Mouse (Mus musculus): ENCODE measurements around the gene Nell2.
A peak's percentile ranks its signal among the peaks of the same experiment; 100 is the strongest.

The Nell2 gene

DNA sequence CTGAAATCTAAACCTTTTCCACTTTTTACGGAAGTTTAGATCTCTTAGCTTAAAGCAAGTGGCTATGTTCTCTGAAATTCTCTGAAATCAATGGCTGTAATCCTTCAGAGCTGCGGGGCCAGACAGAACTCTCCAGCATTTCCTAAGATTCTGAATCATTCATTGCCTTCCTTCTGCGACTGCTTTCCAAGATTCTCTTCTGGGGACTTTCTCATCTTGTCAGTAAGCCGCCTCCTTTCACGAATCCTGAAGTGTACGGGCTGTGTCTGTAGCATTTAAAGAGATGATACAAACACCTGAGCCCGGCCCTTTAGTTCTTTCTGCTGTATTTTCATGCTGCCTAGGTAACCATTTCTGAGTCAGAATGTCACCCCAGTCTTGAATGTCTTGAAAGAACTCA, 428.2 kb downstream of the Nell2 start:
- no peak for DNase-seq (ENCODE audit: low spot score)

GRCm38 (mm10) chr15:95085962-95086361, 442.4 kb downstream of the Nell2 start:
- DNase-seq (ENCODE audit: low spot score) = no peak

DNA sequence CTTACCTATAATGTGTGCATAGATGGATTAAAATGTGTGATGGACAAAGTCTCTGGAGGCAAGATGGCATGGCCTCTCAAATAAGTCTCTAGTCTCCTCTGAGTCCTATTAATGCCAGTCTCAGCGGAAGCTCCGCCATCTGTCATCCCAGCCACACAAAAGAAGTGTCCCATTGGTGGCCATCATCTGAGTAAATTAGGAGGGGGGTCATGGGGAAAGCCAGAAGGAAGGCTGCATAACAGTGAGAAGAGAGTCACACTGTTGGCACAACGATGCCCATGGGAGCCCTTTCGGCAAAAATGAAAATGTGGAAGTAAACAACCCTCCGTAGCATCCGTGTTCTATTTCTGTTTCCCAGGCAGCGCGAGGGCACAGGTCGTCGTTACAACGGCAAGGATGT, 446.7 kb downstream of the Nell2 start:
- no peak for DNase-seq (ENCODE audit: low spot score)

DNA sequence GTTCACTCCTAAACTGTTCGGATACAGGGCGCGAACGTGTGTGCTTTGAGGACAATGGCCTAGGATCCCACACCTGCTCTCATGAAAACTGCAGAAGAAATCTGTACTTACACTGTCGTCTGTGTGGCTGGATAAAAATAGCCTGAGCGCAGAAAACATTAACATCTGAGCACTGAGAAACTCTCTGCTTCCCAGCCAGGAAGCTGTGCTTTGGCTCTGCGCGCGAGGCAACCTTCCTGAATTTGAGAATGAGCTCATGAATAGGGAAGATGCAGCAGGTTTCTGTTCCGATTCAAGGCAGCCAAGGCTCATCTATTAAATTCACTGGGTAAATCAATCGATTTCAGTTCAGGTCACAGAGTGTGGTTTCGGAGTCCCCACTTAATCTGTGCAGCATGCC, 453.0 kb downstream of the Nell2 start:
- no peak for DNase-seq (ENCODE audit: low spot score)

GRCm38 (mm10) chr15:95070881-95071280, 457.5 kb downstream of the Nell2 start:
- DNase-seq (ENCODE audit: low spot score) = no peak

GRCm38 (mm10) chr15:95068799-95069198, 459.6 kb downstream of the Nell2 start:
- peak; percentile 39 for DNase-seq (ENCODE audit: low spot score)

DNA sequence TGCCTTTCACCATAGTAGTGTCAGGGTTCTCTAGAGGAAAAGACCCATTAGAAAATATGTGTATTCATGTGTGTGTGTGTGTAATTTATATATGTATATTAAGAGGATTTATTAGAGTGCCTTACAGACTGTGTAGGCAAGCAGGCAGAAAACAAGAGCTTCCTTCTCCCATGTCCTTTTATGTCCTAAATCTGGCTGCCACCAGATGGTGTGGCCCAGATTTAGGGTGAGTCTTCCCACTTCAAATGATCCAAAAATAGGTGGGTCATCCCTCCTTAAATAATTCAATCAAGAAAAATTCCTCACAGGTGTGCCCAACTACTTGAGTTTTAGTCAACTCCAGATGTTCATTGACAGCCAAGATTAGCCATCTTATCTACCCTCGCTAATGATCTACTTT, 460.3 kb downstream of the Nell2 start:
- DNase-seq (ENCODE audit: low spot score) = no peak

- peak; percentile 36 for DNase-seq (ENCODE audit: low spot score)
Measured at GRCm38 (mm10) chr15:95055081-95055650, 473.2 kb downstream of the Nell2 start.

DNA sequence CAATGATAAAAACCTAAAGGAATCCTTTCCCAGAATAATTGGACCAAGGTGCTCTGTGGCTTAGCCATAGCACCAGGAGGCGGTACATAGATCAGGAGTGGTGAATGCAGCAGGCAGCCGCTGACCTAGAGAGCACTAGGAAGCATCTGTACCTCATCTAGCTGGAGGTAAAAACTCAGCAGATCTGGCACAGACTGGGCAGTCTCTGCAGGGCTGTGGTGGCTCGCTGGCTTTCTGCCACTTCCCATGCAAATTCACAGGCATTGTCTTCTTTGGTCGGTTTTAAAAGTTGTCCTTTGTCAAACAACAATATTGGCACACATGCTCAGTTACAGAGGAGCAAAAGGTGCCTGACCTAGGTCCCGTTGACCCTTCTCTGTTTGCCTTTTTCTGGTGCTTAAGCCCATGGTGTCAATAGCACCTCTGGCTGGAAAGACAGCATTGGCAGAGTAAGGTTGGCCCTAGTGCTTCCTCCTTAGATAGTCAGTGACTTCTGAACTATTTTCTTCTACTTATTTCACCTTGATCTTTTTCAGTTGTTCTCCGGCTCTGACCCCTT, 479.1 kb downstream of the Nell2 start:
- no peak for DNase-seq (ENCODE audit: low spot score)

GRCm38 (mm10) chr15:95047486-95047885, 480.9 kb downstream of the Nell2 start:
- no peak for DNase-seq (ENCODE audit: low spot score)

- peak; percentile 40 for DNase-seq (ENCODE audit: low spot score)
Measured at GRCm38 (mm10) chr15:95044011-95044410, 484.3 kb downstream of the Nell2 start.

DNA sequence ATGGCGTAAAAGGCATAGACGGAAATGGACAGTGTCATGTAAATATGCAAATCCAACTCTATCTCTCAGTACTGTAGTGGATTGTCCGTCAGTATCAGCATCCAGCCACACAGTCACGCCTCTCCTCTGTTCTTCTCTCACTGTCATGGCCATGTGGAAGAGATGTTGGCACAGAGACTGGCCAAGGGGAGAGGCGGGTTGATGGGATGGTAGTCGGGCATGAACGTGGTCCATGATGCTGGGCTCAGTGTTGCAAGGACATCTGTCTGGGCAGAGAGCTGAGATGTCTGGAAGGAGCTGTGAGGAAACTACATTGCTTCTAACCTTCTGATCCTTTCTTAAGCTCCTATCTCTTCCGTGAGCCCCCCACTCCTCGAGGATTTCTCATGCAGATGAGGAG, 485.9 kb downstream of the Nell2 start:
- no peak for DNase-seq (ENCODE audit: low spot score)

DNA sequence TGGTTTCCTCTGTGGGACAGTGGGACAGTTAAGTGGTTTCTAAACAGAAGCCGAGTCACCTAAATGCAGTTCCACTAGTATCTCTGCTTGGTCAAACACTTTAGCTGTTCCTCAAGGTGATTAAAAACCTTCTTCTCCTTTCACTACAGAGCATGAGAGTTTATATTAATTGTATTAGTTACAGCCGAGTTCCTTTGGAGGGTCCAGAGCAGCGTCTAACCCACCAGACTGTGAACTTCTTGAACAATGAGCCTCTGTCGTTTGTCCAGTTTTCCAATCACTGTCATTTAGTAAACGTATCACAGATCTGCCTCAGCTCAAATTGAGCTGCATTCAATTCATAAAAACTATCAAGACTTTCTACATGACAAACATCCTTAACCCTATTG, 498.9 kb downstream of the Nell2 start:
- no peak for DNase-seq (ENCODE audit: low spot score)

- no peak for DNase-seq (ENCODE audit: low spot score)
Measured at GRCm38 (mm10) chr15:95028862-95029486, 499.4 kb downstream of the Nell2 start.
